Mouse (Mus musculus): ENCODE data around the gene Wfdc5.

DNA sequence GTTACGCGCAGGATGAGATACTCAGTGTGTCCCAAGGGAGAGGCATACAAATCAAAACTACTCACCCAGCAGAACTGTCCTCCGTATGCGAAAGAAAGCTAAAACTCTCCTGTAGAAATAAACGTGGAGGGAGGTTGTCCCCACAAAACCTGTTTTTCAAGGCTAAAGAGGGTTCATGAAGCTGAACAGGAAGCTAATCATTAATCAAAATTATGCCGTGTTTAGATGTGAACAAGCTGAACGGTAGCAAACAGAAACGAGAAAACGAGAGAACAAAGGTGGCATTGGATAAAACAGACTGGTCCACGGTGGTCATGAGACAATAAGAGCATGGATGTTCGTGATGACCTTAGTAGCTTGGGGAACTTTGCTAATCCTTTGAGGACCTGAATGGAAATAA is 39.0 kb upstream of the Wfdc5 start, which contains the start of gene Wfdc15b:
- TF ChIP-seq CTCF (conservative IDR thresholded peaks at IDR 0.05; ENCODE audit: insufficient read depth, insufficient read length, low read depth, low read length) (no peak), POLR2A (IDR thresholded peaks at IDR 0.05; ENCODE audit: low read depth, low read length) (no peak)
